Mouse (Mus musculus): Measurements from ENCODE around the gene Olfr1377. TPM values are rescaled to one million over a fixed set of nuclear protein-coding genes. Genes with fewer than 3 reads are reported as not detected.

The Olfr1377 gene
- not detected in 2 replicates for polyA plus RNA-seq (2015; fragmentation: Nextera tagmentation; extraction: Ambion mirVana)

DNA sequence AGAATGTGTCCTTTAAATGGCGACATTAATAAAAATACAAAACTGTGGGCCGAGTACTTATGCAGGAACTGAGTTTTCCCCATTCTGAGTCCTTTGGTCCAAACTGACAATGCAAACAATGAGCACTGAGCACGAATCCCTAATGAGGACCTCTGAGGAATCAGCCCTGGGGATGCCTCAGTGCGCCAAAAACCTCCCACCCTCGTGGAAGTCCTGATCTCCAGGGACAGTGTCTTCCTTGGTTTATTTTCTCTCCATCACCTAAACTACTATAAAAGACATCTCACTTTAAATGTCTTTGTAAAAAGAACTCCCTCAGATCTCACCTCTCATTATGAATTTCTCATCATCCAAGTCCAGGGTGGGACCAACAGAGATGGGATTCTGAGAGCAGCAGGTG lies at the start of gene Olfr1377:
Gene Olfr1377 (plus strand): TSS at position 301 of the 400 bp plus-strand sequence.
- H3K36me3 ChIP-seq = no peaks in the 10 kb centered on the region
- DNase-seq (no peak), ATAC-seq (ENCODE audit: low read depth) (no peak)
- no peak within 1 kb of the TSS for H3K9ac ChIP-seq
- H3K4me3 ChIP-seq (replicated peaks) = no peak within 1 kb of the TSS
- H3K4me2 ChIP-seq = no peak within 1 kb of the TSS
- no peaks in the 10 kb centered on the region for H3K4me1 ChIP-seq (replicated peaks)
- WGBS (ENCODE audit: insufficient replicate concordance) = 57% methylated on average over 5 of the region's 5 CpGs
- H3K9me3 ChIP-seq (replicated peaks) = no peaks in the 10 kb centered on the region
- no peaks in the 10 kb centered on the region for H3K27me3 ChIP-seq
- no peak within 1 kb of the TSS for H3K27ac ChIP-seq

DNA sequence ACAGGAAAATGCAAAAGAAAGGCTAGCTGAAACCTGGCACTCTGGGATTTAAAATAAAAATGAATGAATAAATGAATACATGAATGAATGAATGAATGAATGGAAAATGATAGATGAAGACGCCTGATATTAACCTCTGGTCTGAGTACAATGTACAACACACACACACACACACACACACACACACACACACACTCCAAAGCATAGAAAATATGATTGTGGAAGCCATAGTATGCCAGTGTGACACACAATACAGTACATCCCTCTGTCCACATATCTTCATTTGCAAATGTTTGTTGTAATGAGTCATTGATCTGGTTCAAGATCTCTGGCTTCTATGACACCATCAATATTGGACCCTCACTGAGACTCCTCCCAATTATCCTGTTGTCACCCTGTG lies 49.7 kb upstream of the Olfr1377 start:
- 39% methylated on average over 1 of the region's 1 CpGs for WGBS (ENCODE audit: insufficient replicate concordance)
- H3K4me2 ChIP-seq = peak overlapping the region; percentile 87; the same call in 1 of the 2 replicates
- no peak overlapping the region for H3K9ac ChIP-seq
- H3K4me1 ChIP-seq (replicated peaks) = peaks cover 13% of the 10 kb centered on the region
- peaks cover 25% of the 10 kb centered on the region for H3K27me3 ChIP-seq
- ATAC-seq (ENCODE audit: low read depth) = no peak
- H3K27ac ChIP-seq = no peak overlapping the region
- H3K4me3 ChIP-seq (replicated peaks) = no peak overlapping the region
- H3K36me3 ChIP-seq = no peaks in the 10 kb centered on the region
- H3K9me3 ChIP-seq (replicated peaks) = no peaks in the 10 kb centered on the region
- no peak for DNase-seq

DNA sequence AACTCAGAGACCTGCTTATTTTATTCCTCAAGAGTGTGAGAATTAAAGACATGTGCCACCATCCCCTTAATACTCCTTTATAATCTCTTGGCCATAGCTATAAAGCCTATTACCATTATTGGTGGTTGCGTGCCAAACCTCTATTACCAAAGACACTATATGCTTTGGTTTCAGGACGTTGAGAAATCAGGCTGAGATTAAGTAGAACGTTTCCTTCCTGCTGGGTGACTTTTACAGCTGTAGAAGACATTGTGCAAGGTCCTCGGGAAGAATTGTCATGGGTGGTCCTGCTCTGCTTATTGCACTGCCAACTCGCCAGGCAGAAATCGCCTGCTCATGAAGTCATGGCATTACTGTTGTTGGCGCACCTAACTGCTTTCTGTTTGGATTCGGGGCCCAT lies 43.3 kb upstream of the Olfr1377 start:
- ATAC-seq (ENCODE audit: low read depth) (no peak), DNase-seq (no peak)
- 53% methylated on average over 8 of the region's 8 CpGs for WGBS (ENCODE audit: insufficient replicate concordance)
- Histone ChIP-seq H3K27ac (no peak overlapping the region), H3K36me3 (no peaks in the 10 kb centered on the region), H3K4me3 (replicated peaks) (no peak overlapping the region), H3K9ac (no peak overlapping the region), H3K9me3 (replicated peaks) (no peaks in the 10 kb centered on the region), H3K4me2 (no peak overlapping the region), H3K4me1 (replicated peaks) (no peaks in the 10 kb centered on the region), H3K27me3 (no peaks in the 10 kb centered on the region)

DNA sequence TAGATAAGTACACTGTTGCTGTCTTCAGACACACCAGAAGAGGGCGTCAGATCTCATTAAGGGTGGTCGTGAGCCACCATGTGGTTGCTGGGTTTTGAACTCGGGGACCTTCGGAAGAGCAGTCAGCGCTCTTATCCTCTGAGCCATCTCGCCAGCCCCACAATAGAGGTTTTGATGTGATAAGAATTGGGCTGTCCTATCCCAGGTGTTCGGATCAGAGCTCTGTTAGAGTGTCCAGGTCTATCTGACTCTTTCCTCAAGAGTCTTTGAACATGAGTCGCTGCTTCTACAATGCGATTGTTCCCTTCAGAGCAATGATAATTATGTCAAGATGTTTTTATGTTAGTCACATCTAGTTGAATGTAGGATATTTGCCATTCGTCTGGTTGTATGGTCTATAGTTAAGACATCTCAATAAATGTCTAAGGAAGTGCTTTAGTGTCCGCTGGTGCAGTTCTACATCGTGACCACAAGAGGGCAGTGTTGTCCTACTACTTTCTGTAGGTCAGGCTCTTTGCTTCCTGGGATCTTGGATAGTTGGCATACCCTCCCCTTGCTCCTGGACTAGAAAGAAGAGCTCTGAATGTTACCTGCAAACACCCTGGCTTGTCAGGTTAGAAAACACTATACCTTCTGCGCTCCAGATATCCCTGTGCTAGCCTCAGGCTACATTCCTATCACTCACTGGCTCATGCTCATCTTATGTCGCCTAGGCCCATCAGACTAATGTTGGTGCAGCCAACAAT lies 42.0 kb upstream of the Olfr1377 start:
- Histone ChIP-seq H3K36me3 (no peaks in the 10 kb centered on the region), H3K27ac (no peak overlapping the region), H3K27me3 (no peaks in the 10 kb centered on the region), H3K4me3 (replicated peaks) (no peak overlapping the region), H3K9ac (no peak overlapping the region), H3K9me3 (replicated peaks) (no peaks in the 10 kb centered on the region), H3K4me2 (no peak overlapping the region), H3K4me1 (replicated peaks) (no peaks in the 10 kb centered on the region)
- 25% methylated on average over 14 of the region's 14 CpGs for WGBS (ENCODE audit: insufficient replicate concordance)
- DNase-seq (no peak), ATAC-seq (ENCODE audit: low read depth) (no peak)

DNA sequence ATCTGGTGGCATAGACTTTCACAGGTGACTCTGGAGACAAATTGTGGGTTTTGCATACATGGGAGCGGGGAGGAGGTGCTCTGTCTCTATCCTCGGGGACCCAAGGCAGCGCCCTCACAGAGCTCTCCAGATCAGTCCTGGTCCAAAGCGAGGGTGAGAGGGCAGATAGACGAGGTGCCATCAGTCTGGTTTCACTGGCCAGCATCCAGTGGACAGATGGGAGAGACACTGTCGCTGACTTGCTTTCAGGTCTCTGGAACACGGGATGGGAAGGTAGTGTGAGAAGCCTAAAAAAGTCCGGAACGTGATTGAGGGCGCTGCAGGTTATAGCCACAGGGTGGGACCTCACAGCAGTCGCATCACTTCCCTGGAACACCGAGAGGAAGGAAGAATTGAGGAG lies 39.4 kb upstream of the Olfr1377 start:
- Histone ChIP-seq H3K4me2 (no peak overlapping the region), H3K9ac (no peak overlapping the region), H3K27me3 (no peaks in the 10 kb centered on the region), H3K9me3 (replicated peaks) (no peaks in the 10 kb centered on the region), H3K4me1 (replicated peaks) (no peaks in the 10 kb centered on the region), H3K36me3 (no peaks in the 10 kb centered on the region), H3K4me3 (replicated peaks) (no peak overlapping the region), H3K27ac (no peak overlapping the region)
- 52% methylated on average over 12 of the region's 12 CpGs for WGBS (ENCODE audit: insufficient replicate concordance)
- ATAC-seq (ENCODE audit: low read depth) (no peak), DNase-seq (no peak)

DNA sequence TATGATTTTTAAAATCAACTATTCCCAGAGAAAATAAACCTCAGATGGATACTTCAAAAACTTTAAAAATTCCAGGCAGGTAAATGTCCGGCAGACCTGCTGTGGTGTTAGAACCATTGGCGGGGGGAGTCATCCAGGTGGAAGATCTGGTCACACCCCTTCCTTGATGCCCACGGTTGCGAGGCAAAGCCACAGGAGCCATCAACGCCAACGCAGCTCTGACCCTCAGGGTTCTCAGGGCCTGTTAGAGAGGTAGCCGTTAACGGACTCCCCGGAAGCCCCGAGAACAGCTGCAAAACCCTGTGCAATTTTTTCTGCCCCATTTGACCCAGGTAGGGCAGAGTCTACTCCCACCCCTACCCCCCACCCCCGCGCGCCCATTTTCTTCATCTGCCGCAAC lies 38.3 kb upstream of the Olfr1377 start, which contains the start of gene 4933414I15Rik:
Gene 4933414I15Rik (minus strand): TSS at position 260 of the 400 bp plus-strand sequence.
- ATAC-seq (ENCODE audit: low read depth) (no peak), DNase-seq (no peak)
- WGBS (ENCODE audit: insufficient replicate concordance) = 70% methylated on average over 14 of the region's 14 CpGs
- no peak within 1 kb of the TSS for H3K9ac ChIP-seq
- H3K27me3 ChIP-seq = no peaks in the 10 kb centered on the region
- H3K9me3 ChIP-seq (replicated peaks) = no peaks in the 10 kb centered on the region
- H3K27ac ChIP-seq = no peak within 1 kb of the TSS
- H3K4me2 ChIP-seq = no peak within 1 kb of the TSS
- no peak within 1 kb of the TSS for H3K4me3 ChIP-seq (replicated peaks)
- no peaks in the 10 kb centered on the region for H3K36me3 ChIP-seq
- no peaks in the 10 kb centered on the region for H3K4me1 ChIP-seq (replicated peaks)

DNA sequence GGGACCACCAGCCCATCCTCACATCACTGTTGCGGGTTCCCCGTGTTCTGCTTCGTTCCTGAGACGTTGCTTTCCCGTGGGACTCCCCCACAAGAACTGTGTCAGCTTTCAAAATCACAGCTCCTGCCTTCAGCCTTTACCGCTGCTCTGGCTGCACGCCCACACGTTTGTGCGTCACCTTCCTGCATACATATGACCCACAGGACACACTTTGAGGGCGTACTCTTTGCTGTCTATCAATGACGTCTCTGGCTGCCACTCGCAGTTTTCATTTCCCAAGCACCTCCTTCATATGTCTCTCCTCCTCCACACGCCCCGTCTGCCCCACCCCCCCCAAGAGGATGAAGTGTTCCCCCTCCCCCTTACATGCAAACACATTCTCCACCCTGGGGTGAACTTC lies 29.5 kb upstream of the Olfr1377 start:
- Histone ChIP-seq H3K9ac (no peak overlapping the region), H3K27ac (no peak overlapping the region), H3K36me3 (no peaks in the 10 kb centered on the region), H3K27me3 (no peaks in the 10 kb centered on the region), H3K4me1 (replicated peaks) (no peaks in the 10 kb centered on the region), H3K4me2 (no peak overlapping the region), H3K4me3 (replicated peaks) (no peak overlapping the region), H3K9me3 (replicated peaks) (0 out of 2 replicates have a peak, but pooled peaks cover 3% of the 10 kb centered on the region)
- no peak for ATAC-seq (ENCODE audit: low read depth)
- no peak for DNase-seq
- 53% methylated on average over 14 of the region's 14 CpGs for WGBS (ENCODE audit: insufficient replicate concordance)

DNA sequence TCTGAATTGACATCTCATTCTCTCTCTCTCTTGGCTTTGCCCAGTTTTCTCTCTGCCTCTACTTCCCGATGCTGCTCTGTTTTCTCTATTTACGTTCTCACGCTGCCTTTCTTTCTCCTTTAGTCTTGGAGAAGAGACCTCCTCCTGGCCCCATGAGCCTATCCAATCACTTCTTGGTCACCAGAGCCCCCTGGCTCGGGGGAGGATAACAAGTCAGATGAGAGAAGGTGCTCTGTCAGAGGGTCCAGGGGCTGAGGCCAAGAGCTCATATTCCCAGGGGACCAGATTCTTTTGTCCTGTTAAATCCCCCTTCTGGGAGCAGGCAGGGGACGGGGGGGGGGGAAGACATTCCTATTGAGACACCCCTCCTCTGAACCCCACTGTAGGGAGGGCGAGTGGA lies 28.1 kb upstream of the Olfr1377 start, which contains the start of gene Prop1:
Gene Prop1 (minus strand): TSS at position 101 of the 400 bp plus-strand sequence.
- H3K9ac ChIP-seq = no peak within 1 kb of the TSS

DNA sequence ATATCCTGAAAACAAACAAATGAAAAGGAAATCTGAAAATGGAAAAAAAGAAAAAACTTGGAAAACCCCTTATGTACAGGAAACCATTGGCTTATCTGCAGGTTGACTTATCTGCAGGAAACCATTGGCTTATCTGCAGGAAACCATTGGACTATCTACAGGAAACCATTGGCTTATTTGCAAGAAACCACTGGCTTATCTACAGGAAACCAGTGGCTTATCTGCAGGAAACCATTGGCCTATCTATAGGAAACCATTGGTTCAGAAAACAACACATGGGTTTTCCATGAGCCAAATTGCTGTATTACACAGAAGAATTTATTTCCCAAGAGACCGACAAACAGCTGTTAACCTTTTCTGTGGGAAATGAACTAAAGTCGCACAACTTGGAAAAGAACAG lies 16.9 kb upstream of the Olfr1377 start:
- Histone ChIP-seq H3K27ac (no peak overlapping the region), H3K4me1 (replicated peaks) (no peaks in the 10 kb centered on the region), H3K4me2 (no peak overlapping the region), H3K36me3 (no peaks in the 10 kb centered on the region), H3K4me3 (replicated peaks) (no peak overlapping the region), H3K9me3 (replicated peaks) (0 out of 2 replicates have a peak, but pooled peaks cover 2% of the 10 kb centered on the region), H3K9ac (no peak overlapping the region), H3K27me3 (no peaks in the 10 kb centered on the region)
- DNase-seq (no peak), ATAC-seq (ENCODE audit: low read depth) (no peak)
- 33% methylated on average over 2 of the region's 2 CpGs for WGBS (ENCODE audit: insufficient replicate concordance)

More for the DNA sequence above, 28.1 kb upstream of the Olfr1377 start, which contains the start of gene Prop1:
- ATAC-seq (ENCODE audit: low read depth) = no peak
- DNase-seq = no peak
- Histone ChIP-seq H3K4me3 (replicated peaks) (no peak within 1 kb of the TSS), H3K27me3 (no peaks in the 10 kb centered on the region), H3K9me3 (replicated peaks) (0 out of 2 replicates have a peak, but pooled peaks cover 3% of the 10 kb centered on the region), H3K4me1 (replicated peaks) (no peaks in the 10 kb centered on the region), H3K4me2 (no peak within 1 kb of the TSS), H3K36me3 (no peaks in the 10 kb centered on the region), H3K27ac (no peak within 1 kb of the TSS)
- WGBS (ENCODE audit: insufficient replicate concordance) = 65% methylated on average over 6 of the region's 6 CpGs

DNA sequence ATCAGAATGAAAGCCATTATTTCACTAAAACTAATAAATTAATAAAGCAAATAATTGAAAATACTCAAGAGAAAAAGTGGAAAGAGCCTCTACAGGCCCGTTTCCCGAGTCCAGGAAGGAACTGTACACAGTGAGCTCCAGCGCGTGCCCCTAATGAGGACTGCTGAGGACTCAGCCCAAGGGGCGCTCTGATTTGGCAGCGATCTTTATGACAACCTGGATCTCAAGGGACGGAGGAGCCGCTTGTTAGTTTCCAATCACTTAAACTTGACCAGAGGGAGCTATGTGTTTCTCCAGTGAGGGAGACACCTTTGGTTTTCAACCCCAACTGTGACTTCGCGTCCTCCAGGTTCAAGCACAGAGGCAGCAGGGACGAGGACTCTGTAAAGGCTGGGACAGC lies 15.5 kb upstream of the Olfr1377 start, which contains the start of gene Olfr1378:
Gene Olfr1378 (plus strand): TSS at position 301 of the 400 bp plus-strand sequence.
- WGBS (ENCODE audit: insufficient replicate concordance) = 74% methylated on average over 11 of the region's 11 CpGs
- no peak within 1 kb of the TSS for H3K4me2 ChIP-seq
- H3K9me3 ChIP-seq (replicated peaks) = 0 out of 2 replicates have a peak, but pooled peaks cover 2% of the 10 kb centered on the region
- H3K9ac ChIP-seq = no peak within 1 kb of the TSS
- H3K27ac ChIP-seq = no peak within 1 kb of the TSS
- H3K27me3 ChIP-seq = no peaks in the 10 kb centered on the region
- DNase-seq (no peak), ATAC-seq (ENCODE audit: low read depth) (no peak)
- no peak within 1 kb of the TSS for H3K4me3 ChIP-seq (replicated peaks)
- no peaks in the 10 kb centered on the region for H3K36me3 ChIP-seq
- no peaks in the 10 kb centered on the region for H3K4me1 ChIP-seq (replicated peaks)

DNA sequence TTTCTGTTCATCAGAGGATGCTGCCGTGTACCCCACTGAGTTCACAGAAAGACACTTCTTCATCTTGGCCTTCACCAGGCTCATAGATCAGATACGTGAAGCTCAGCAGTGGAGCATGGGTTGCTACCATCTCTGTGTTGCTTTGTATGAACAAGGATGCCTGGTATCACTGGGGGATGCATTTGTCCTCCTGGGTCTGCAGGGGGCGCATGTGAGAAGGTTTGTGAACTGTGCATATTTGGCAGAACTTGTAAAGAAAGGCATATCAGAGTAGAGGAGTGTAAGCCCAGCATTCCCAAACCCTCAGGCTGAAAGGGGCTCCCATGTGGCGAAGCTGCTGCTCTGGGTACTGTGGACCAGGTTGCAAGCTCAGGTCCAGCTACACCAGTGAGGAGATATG lies 4.6 kb upstream of the Olfr1377 start:
- Histone ChIP-seq H3K9ac (no peak overlapping the region), H3K9me3 (replicated peaks) (no peaks in the 10 kb centered on the region), H3K4me1 (replicated peaks) (no peaks in the 10 kb centered on the region), H3K36me3 (no peaks in the 10 kb centered on the region), H3K4me3 (replicated peaks) (no peak overlapping the region), H3K4me2 (no peak overlapping the region), H3K27me3 (no peaks in the 10 kb centered on the region), H3K27ac (no peak overlapping the region)
- DNase-seq (no peak), ATAC-seq (ENCODE audit: low read depth) (no peak)
- WGBS (ENCODE audit: insufficient replicate concordance) = 57% methylated on average over 4 of the region's 4 CpGs

DNA sequence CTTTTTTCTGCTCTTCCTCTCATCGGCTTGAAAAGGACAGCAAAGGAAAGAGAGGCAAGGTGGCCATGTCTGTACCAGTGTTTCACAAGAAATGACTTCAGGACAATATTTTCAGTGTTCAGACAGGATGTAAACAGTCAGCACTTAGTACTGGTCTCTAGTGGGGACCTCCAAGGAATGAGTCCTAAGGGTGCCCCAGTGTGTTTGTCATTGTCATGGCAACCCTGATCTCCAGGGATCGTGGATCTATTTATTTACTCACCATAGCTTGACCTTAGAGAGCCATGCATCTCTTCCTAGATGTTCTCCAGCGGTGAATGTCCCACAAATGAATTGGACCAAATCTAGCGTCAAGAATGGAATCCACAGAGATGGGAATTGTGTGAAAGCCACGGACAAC lies 21.5 kb downstream of the Olfr1377 start, which contains the start of gene Olfr51:
Gene Olfr51 (plus strand): TSS at position 301 of the 400 bp plus-strand sequence.
- 51% methylated on average over 5 of the region's 5 CpGs for WGBS (ENCODE audit: insufficient replicate concordance)

More for the DNA sequence above, 21.5 kb downstream of the Olfr1377 start, which contains the start of gene Olfr51:
- H3K4me2 ChIP-seq = no peak within 1 kb of the TSS
- no peak within 1 kb of the TSS for H3K27ac ChIP-seq
- no peaks in the 10 kb centered on the region for H3K4me1 ChIP-seq (replicated peaks)
- H3K27me3 ChIP-seq = no peaks in the 10 kb centered on the region
- no peak within 1 kb of the TSS for H3K4me3 ChIP-seq (replicated peaks)
- no peaks in the 10 kb centered on the region for H3K36me3 ChIP-seq
- DNase-seq (no peak), ATAC-seq (ENCODE audit: low read depth) (no peak)
- no peak within 1 kb of the TSS for H3K9ac ChIP-seq
- no peaks in the 10 kb centered on the region for H3K9me3 ChIP-seq (replicated peaks)

Measured in liver, embryonic 13.5 days (tissue).